Mouse (Mus musculus) liver, embryonic 13.5 days (tissue): Measurements from ENCODE around the gene Olfr1406. TPM values are rescaled to one million over a fixed set of nuclear protein-coding genes. Genes with fewer than 3 reads are reported as not detected.
"Not testable (repeated sequence)": the region's sequence is repeated elsewhere in the genome, so short reads cannot be mapped to it uniquely, and the experiment has no call there.

Source experiments
- ATAC-seq: fragments of 200-750 bp; cut with Nextera tagmentation; 2 replicates; pipeline ENCODE4 v1.8.0; 2017; ENCODE audit warnings: low read depth, mild to moderate bottlenecking, moderate number of reproducible peaks, moderate library complexity
- DNase-seq: peaks from one replicate; pipeline ENCODE4 v3.0.0; 2022
- H3K27ac ChIP-seq: fragments of 300-500 bp; sonication (generic); 2 replicates; pipeline ENCODE4 v1.5.1; 2015; ENCODE audit warnings: moderate library complexity, mild to moderate bottlenecking, inconsistent platforms
- H3K27me3 ChIP-seq: fragments of 300-500 bp; sonication (generic); 2 replicates; pipeline ENCODE4 v1.6.1; 2015; ENCODE audit warnings: mild to moderate bottlenecking, inconsistent platforms
- H3K36me3 ChIP-seq: fragments of 300-500 bp; sonication (generic); 2 replicates; pipeline ENCODE4 v1.6.1; 2015; ENCODE audit warnings: mild to moderate bottlenecking, inconsistent platforms
- H3K4me1 ChIP-seq: fragments of 300-500 bp; sonication (generic); replicated peaks from 2 replicates; pipeline ENCODE4 v1.6.1; 2015; ENCODE audit warnings: inconsistent platforms
- H3K4me2 ChIP-seq: fragments of 300-500 bp; sonication (generic); 2 replicates; pipeline ENCODE4 v1.6.1; 2015; ENCODE audit warnings: inconsistent platforms, mild to moderate bottlenecking, moderate library complexity
- H3K4me3 ChIP-seq: fragments of 300-500 bp; sonication (generic); replicated peaks from 2 replicates; pipeline ENCODE4 v1.5.1; 2015; ENCODE audit warnings: mild to moderate bottlenecking, inconsistent platforms
- H3K9ac ChIP-seq: fragments of 300-500 bp; sonication (generic); 2 replicates; pipeline ENCODE4 v1.6.1; 2015; ENCODE audit warnings: mild to moderate bottlenecking, inconsistent platforms
- H3K9me3 ChIP-seq: fragments of 300-500 bp; sonication (generic); replicated peaks from 2 replicates; pipeline ENCODE4 v1.6.1; 2016; ENCODE audit warnings: inconsistent platforms
- WGBS: fragments of 180-500 bp; shearing (Covaris S2); methylation state at CpG from one replicate; pipeline ENCODE4 v1.1.7; 2015; ENCODE audit not compliant: insufficient replicate concordance; 5-methylcytosine and 5-hydroxymethylcytosine counted together
- polyA plus RNA-seq: library from polyadenylated mRNA; unstranded; fragments of >200 nt; fragmentation: Nextera tagmentation; extraction: Ambion mirVana; gene quantifications from 2 replicates; pipeline ENCODE4 v1.2.1, GENCODE M21; 2015

The Olfr1406 gene
- not detected in 2 replicates for polyA plus RNA-seq

GRCm38 (mm10) chr1:173190540-173190939 is at the start of gene Olfr1406:
Gene Olfr1406, minus strand, starts transcription at chr1:173190640.
- no peak for DNase-seq
- WGBS, result 39% methylated on average over 3 of the region's 3 CpGs

GRCm38 (mm10) chr1:173237004-173237403 is 46.6 kb upstream of the Olfr1406 start:
- not testable (repeated sequence) for H3K36me3 ChIP-seq, H3K27me3 ChIP-seq, H3K27ac ChIP-seq, H3K4me1 ChIP-seq, H3K9me3 ChIP-seq, DNase-seq, H3K9ac ChIP-seq, ATAC-seq, H3K4me2 ChIP-seq, H3K4me3 ChIP-seq
- WGBS, result 48% methylated on average over 1 of the region's 1 CpGs

More at GRCm38 (mm10) chr1:173190540-173190939, at the start of gene Olfr1406:
- no peaks in the 10 kb centered on the region for H3K4me1 ChIP-seq
- no peak for ATAC-seq
- H3K27me3 ChIP-seq, result no peaks in the 10 kb centered on the region
- H3K27ac ChIP-seq, result no peak within 1 kb of the TSS
- H3K4me2 ChIP-seq, result no peak within 1 kb of the TSS
- H3K9ac ChIP-seq, result no peak within 1 kb of the TSS
- H3K36me3 ChIP-seq, result no peaks in the 10 kb centered on the region
- no peaks in the 10 kb centered on the region for H3K9me3 ChIP-seq
- no peak within 1 kb of the TSS for H3K4me3 ChIP-seq

- ATAC-seq, result no peak
- H3K27ac ChIP-seq, result no peak within 1 kb of the TSS
- H3K4me3 ChIP-seq, result no peak within 1 kb of the TSS
- no peaks in the 10 kb centered on the region for H3K4me1 ChIP-seq
- H3K36me3 ChIP-seq, result no peaks in the 10 kb centered on the region
- no peaks in the 10 kb centered on the region for H3K9me3 ChIP-seq
- WGBS, result 16% methylated on average over 2 of the region's 2 CpGs
- no peak within 1 kb of the TSS for H3K4me2 ChIP-seq
- H3K27me3 ChIP-seq, result no peaks in the 10 kb centered on the region
- DNase-seq, result no peak
- H3K9ac ChIP-seq, result no peak within 1 kb of the TSS
Measured at GRCm38 (mm10) chr1:173227081-173227480, 36.6 kb upstream of the Olfr1406 start, which contains the start of gene Fcer1a. Gene Fcer1a, minus strand, starts transcription at chr1:173227214.

- Histone ChIP-seq H3K27me3 (no peaks in the 10 kb centered on the region), H3K36me3 (no peaks in the 10 kb centered on the region), H3K9ac (no peak overlapping the region), H3K9me3 (no peaks in the 10 kb centered on the region), H3K4me1 (no peaks in the 10 kb centered on the region), H3K4me2 (no peak overlapping the region), H3K27ac (no peak overlapping the region), H3K4me3 (no peak overlapping the region)
- 64% methylated on average over 3 of the region's 3 CpGs for WGBS
- ATAC-seq, result no peak
- no peak for DNase-seq
Measured at GRCm38 (mm10) chr1:173216481-173216880, 26.0 kb upstream of the Olfr1406 start.

GRCm38 (mm10) chr1:173212092-173212491 is 21.7 kb upstream of the Olfr1406 start, which contains the start of gene Olfr1404:
Gene Olfr1404, plus strand, starts transcription at chr1:173212392.
- no peak within 1 kb of the TSS for H3K9ac ChIP-seq
- H3K4me2 ChIP-seq, result no peak within 1 kb of the TSS
- ATAC-seq (no peak), DNase-seq (no peak)
- no peaks in the 10 kb centered on the region for H3K36me3 ChIP-seq
- no peak within 1 kb of the TSS for H3K4me3 ChIP-seq
- no peaks in the 10 kb centered on the region for H3K9me3 ChIP-seq
- WGBS, result 54% methylated on average over 5 of the region's 5 CpGs
- H3K27ac ChIP-seq, result no peak within 1 kb of the TSS
- no peaks in the 10 kb centered on the region for H3K27me3 ChIP-seq
- H3K4me1 ChIP-seq, result no peaks in the 10 kb centered on the region

GRCm38 (mm10) chr1:173197508-173197907 is 7.1 kb upstream of the Olfr1406 start, which contains the start of gene Olfr218:
Gene Olfr218, plus strand, starts transcription at chr1:173197808.
- no peak within 1 kb of the TSS for H3K9ac ChIP-seq

GRCm38 (mm10) chr1:173196359-173196758 is 5.9 kb upstream of the Olfr1406 start:
- H3K9ac ChIP-seq, result no peak overlapping the region
- DNase-seq (no peak), ATAC-seq (no peak)
- H3K4me2 ChIP-seq, result no peak overlapping the region
- H3K4me1 ChIP-seq, result no peaks in the 10 kb centered on the region
- no peak overlapping the region for H3K4me3 ChIP-seq
- no peaks in the 10 kb centered on the region for H3K27me3 ChIP-seq
- 50% methylated on average over 2 of the region's 2 CpGs for WGBS
- H3K27ac ChIP-seq, result no peak overlapping the region
- no peaks in the 10 kb centered on the region for H3K9me3 ChIP-seq
- no peaks in the 10 kb centered on the region for H3K36me3 ChIP-seq

More at GRCm38 (mm10) chr1:173197508-173197907, 7.1 kb upstream of the Olfr1406 start, which contains the start of gene Olfr218:
- WGBS, result 58% methylated on average over 5 of the region's 5 CpGs
- DNase-seq, result no peak
- no peaks in the 10 kb centered on the region for H3K9me3 ChIP-seq
- no peaks in the 10 kb centered on the region for H3K27me3 ChIP-seq
- H3K4me3 ChIP-seq, result no peak within 1 kb of the TSS
- no peaks in the 10 kb centered on the region for H3K4me1 ChIP-seq
- H3K27ac ChIP-seq, result no peak within 1 kb of the TSS
- no peak for ATAC-seq
- no peaks in the 10 kb centered on the region for H3K36me3 ChIP-seq
- no peak within 1 kb of the TSS for H3K4me2 ChIP-seq

- H3K9ac ChIP-seq, result no peak overlapping the region
- no peaks in the 10 kb centered on the region for H3K27me3 ChIP-seq
- no peaks in the 10 kb centered on the region for H3K9me3 ChIP-seq
- ATAC-seq, result no peak
- no peak for DNase-seq
- WGBS, result 23% methylated on average over 3 of the region's 3 CpGs
- H3K4me3 ChIP-seq, result no peak overlapping the region
- H3K4me1 ChIP-seq, result no peaks in the 10 kb centered on the region
- no peaks in the 10 kb centered on the region for H3K36me3 ChIP-seq
- no peak overlapping the region for H3K27ac ChIP-seq
- no peak overlapping the region for H3K4me2 ChIP-seq
Measured at GRCm38 (mm10) chr1:173192059-173192458, 1.6 kb upstream of the Olfr1406 start.

GRCm38 (mm10) chr1:173174154-173174842 is 16.1 kb downstream of the Olfr1406 start:
- no peak overlapping the region for H3K4me2 ChIP-seq
- no peak for ATAC-seq
- no peaks in the 10 kb centered on the region for H3K27me3 ChIP-seq

GRCm38 (mm10) chr1:173137274-173137673 is 53.2 kb downstream of the Olfr1406 start, which contains the start of gene Olfr1408:
Gene Olfr1408, minus strand, starts transcription at chr1:173137374.
- Histone ChIP-seq H3K4me1 (no peaks in the 10 kb centered on the region), H3K9me3 (no peaks in the 10 kb centered on the region), H3K4me3 (no peak within 1 kb of the TSS), H3K27ac (no peak within 1 kb of the TSS), H3K36me3 (no peaks in the 10 kb centered on the region), H3K27me3 (no peaks in the 10 kb centered on the region), H3K9ac (no peak within 1 kb of the TSS), H3K4me2 (no peak within 1 kb of the TSS)
- WGBS, result 47% methylated on average over 2 of the region's 2 CpGs
- ATAC-seq, result no peak
- no peak for DNase-seq

More at GRCm38 (mm10) chr1:173174154-173174842, 16.1 kb downstream of the Olfr1406 start:
- H3K4me3 ChIP-seq, result no peak overlapping the region
- no peak for DNase-seq
- no peak overlapping the region for H3K9ac ChIP-seq
- no peaks in the 10 kb centered on the region for H3K9me3 ChIP-seq
- H3K4me1 ChIP-seq, result no peaks in the 10 kb centered on the region
- no peak overlapping the region for H3K27ac ChIP-seq
- H3K36me3 ChIP-seq, result no peaks in the 10 kb centered on the region
